18 mouse cellular contexts compared by ENCODE assay signal in the genomic region with DNA sequence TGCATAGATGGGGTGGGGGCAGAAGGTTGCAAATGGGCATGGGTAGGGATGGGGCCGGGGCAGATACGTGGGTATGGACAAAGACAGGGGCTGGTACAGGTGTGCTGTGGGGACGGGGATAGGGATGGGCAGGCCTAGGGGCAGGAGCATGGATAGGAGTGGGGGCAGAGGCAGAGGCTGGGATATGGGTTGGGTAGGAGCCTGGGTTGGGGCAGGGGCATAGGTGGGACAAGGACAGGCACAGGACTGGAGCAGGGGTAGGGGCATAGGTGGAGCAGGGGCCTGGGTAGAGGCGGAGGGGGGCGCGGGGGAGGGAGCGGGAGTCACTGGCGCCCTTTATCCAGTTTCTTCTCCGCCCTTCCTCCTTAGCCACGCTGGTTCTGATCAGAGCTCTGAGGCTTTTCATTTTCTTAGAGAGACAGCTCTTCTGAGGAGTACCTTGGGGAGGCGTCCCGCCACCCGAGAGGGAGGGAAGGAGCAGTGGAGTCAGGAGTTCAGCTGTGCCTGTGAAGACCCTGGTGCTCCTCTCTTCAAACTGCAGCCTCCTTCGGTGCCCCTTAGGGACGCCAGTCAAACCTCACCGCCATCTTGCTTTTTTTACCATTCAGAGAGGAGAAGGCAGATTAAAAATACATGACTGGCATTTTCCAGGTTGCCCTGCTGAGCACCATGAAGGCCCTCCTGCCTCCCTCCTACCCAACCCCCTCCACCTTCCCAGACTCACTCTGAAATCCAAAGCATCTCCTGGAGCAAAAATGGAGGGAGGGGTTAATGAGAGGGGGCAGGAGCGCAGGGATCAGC. TPM values are rescaled to one million over a fixed set of nuclear protein-coding genes. Genes with fewer than 3 reads are reported as not detected.
A peak's percentile ranks its signal among the peaks of the same experiment; 100 is the strongest.
DNase-seq lines count a peak whose midpoint lies in the region; ATAC-seq and TF ChIP-seq lines count a peak whose summit lies in the region.
"Had no signal": no experiment of that assay in that cellular context is flagged by ENCODE, and none has a peak within 500 bp of the region (broad histone marks: within the 10 kb centered on the region; RNA-seq: fewer than 3 reads in every experiment).

No protein-coding gene starts in this region.

- no peak for TF ChIP-seq CTCF in E14TG2a.4 (conservative IDR thresholded peaks at IDR 0.05; ENCODE audit: low read length)

- H3K27ac ChIP-seq in embryonic facial prominence, embryonic 11.5 days (replicated peaks; ENCODE audit: low read depth, low read length): peak overlapping the region; percentile 49
- peak overlapping the region; percentile 15; the same call in 1 of the 2 replicates for H3K27ac ChIP-seq in forebrain, embryonic 16.5 days (ENCODE audit: low read length)
- H3K27ac ChIP-seq in limb, embryonic 13.5 days: peak overlapping the region; percentile 55; the same call in 1 of the 2 replicates
- no peak overlapping the region for H3K27ac ChIP-seq in liver, embryonic 12.5 days
- H3K27ac ChIP-seq: heart, embryonic 13.5 days; liver, embryonic 15.5 days had no signal

- H3K27me3 ChIP-seq in E14TG2a.4 (ENCODE audit: insufficient read depth, low read length): peaks cover 19% of the 10 kb centered on the region
- no peaks in the 10 kb centered on the region for H3K27me3 ChIP-seq in embryonic facial prominence, embryonic 11.5 days (ENCODE audit: control insufficient read depth, insufficient read depth, low read length)
- 0 out of 2 replicates have a peak, but pooled peaks cover 2% of the 10 kb centered on the region for H3K27me3 ChIP-seq in forebrain, embryonic 16.5 days (replicated peaks; ENCODE audit: control insufficient read depth, insufficient read depth, low read length)
- H3K27me3 ChIP-seq in limb, embryonic 13.5 days: 0 out of 2 replicates have a peak, but pooled peaks cover 4% of the 10 kb centered on the region
- H3K27me3 ChIP-seq in liver, embryonic 12.5 days (replicated peaks): peaks cover 16% of the 10 kb centered on the region
- H3K27me3 ChIP-seq: liver, embryonic 15.5 days; Patski had no signal

- no peak overlapping the region for H3K9ac ChIP-seq in embryonic facial prominence, embryonic 11.5 days (replicated peaks; ENCODE audit: low read length)
- H3K9ac ChIP-seq in forebrain, embryonic 16.5 days (replicated peaks; ENCODE audit: low read depth, low read length): peak overlapping the region; percentile 39
- no peak overlapping the region for H3K9ac ChIP-seq in limb, embryonic 13.5 days
- no peak overlapping the region for H3K9ac ChIP-seq in liver, embryonic 12.5 days
- H3K9ac ChIP-seq: heart, embryonic 13.5 days; liver, embryonic 15.5 days had no signal

- no peak overlapping the region for H3K4me2 ChIP-seq in embryonic facial prominence, embryonic 11.5 days (ENCODE audit: low read depth, low read length)
- H3K4me2 ChIP-seq in forebrain, embryonic 16.5 days (ENCODE audit: low read length): no peak overlapping the region
- H3K4me2 ChIP-seq in limb, embryonic 13.5 days (replicated peaks): no peak overlapping the region
- H3K4me2 ChIP-seq in liver, embryonic 12.5 days: no peak overlapping the region
- H3K4me2 ChIP-seq: heart, embryonic 13.5 days; liver, embryonic 15.5 days had no signal

- peaks cover 13% of the 10 kb centered on the region for H3K9me3 ChIP-seq in E14TG2a.4 (ENCODE audit: low read length)
- H3K9me3 ChIP-seq in embryonic facial prominence, embryonic 11.5 days (replicated peaks; ENCODE audit: control insufficient read depth, low read length): no peaks in the 10 kb centered on the region
- peaks cover 6% of the 10 kb centered on the region for H3K9me3 ChIP-seq in forebrain, embryonic 16.5 days (ENCODE audit: control insufficient read depth, low read length)
- H3K9me3 ChIP-seq in limb, embryonic 13.5 days: peaks cover 8% of the 10 kb centered on the region; the same call in 1 of the 2 replicates
- H3K9me3 ChIP-seq in liver, embryonic 12.5 days (replicated peaks): no peaks in the 10 kb centered on the region
- H3K9me3 ChIP-seq: liver, embryonic 15.5 days had no signal

- H3K4me1 ChIP-seq in E14TG2a.4 (replicated peaks; ENCODE audit: low read depth, low read length): peaks cover 35% of the 10 kb centered on the region
- H3K4me1 ChIP-seq in embryonic facial prominence, embryonic 11.5 days (ENCODE audit: control insufficient read depth, insufficient read depth, low read length): no peaks in the 10 kb centered on the region; the same call in 1 of the 2 replicates
- peaks cover 15% of the 10 kb centered on the region for H3K4me1 ChIP-seq in forebrain, embryonic 16.5 days (replicated peaks; ENCODE audit: control insufficient read depth, insufficient read depth, low read length)
- H3K4me1 ChIP-seq in limb, embryonic 13.5 days: peaks cover 32% of the 10 kb centered on the region
- no peaks in the 10 kb centered on the region for H3K4me1 ChIP-seq in liver, embryonic 12.5 days
- H3K4me1 ChIP-seq: heart, embryonic 13.5 days; liver, embryonic 15.5 days had no signal

- DNase-seq in embryonic facial prominence, embryonic 11.5 days (ENCODE audit: low spot score): no peak
- DNase-seq in thymus, postnatal 10 days (ENCODE audit: low spot score in 2 of 2): no peak
- DNase-seq in adrenal gland, adult 8-10 months: no peak
- DNase-seq in thymus, postnatal 4 days: no peak
- DNase-seq: cerebellum, postnatal 25 days had no signal

- no peaks in the 10 kb centered on the region for H3K36me3 ChIP-seq in E14TG2a.4 (ENCODE audit: insufficient read depth, low read length)
- no peaks in the 10 kb centered on the region for H3K36me3 ChIP-seq in embryonic facial prominence, embryonic 11.5 days (replicated peaks; ENCODE audit: control insufficient read depth, insufficient read depth, low read depth, low read length)
- H3K36me3 ChIP-seq in forebrain, embryonic 16.5 days (ENCODE audit: control insufficient read depth, insufficient read depth): no peaks in the 10 kb centered on the region
- H3K36me3 ChIP-seq in limb, embryonic 13.5 days: no peaks in the 10 kb centered on the region
- H3K36me3 ChIP-seq in liver, embryonic 12.5 days: no peaks in the 10 kb centered on the region
- H3K36me3 ChIP-seq: heart, embryonic 13.5 days; liver, embryonic 15.5 days had no signal

- peak; percentile 58 for ATAC-seq in embryonic facial prominence, embryonic 11.5 days (replicated peaks; ENCODE audit: insufficient number of reproducible peaks, low FRiP score, low TSS enrichment, low read depth)
- peak; percentile 55; the same call in 1 of the 2 replicates for ATAC-seq in forebrain, embryonic 16.5 days
- peak; percentile 57; the same call in 1 of the 2 replicates for ATAC-seq in limb, embryonic 13.5 days (ENCODE audit: low FRiP score, low read depth)
- no peak; the same call in 1 of the 2 replicates for ATAC-seq in liver, embryonic 12.5 days
- ATAC-seq: Patski had no signal

- peak overlapping the region; percentile 65 for H3K4me3 ChIP-seq in E14TG2a.4 (replicated peaks; ENCODE audit: low read length)
- H3K4me3 ChIP-seq in embryonic facial prominence, embryonic 11.5 days (ENCODE audit: low read depth, low read length): no peak overlapping the region
- no peak overlapping the region for H3K4me3 ChIP-seq in forebrain, embryonic 16.5 days (replicated peaks; ENCODE audit: low read length)
- no peak overlapping the region for H3K4me3 ChIP-seq in limb, embryonic 13.5 days
- no peak overlapping the region for H3K4me3 ChIP-seq in liver, embryonic 12.5 days
- H3K4me3 ChIP-seq: heart, embryonic 13.5 days; liver, embryonic 15.5 days had no signal

- 55% methylated on average over 17 of the region's 17 CpGs for WGBS in embryonic facial prominence, embryonic 11.5 days
- 23% methylated on average over 15 of the region's 17 CpGs for WGBS in forebrain, embryonic 16.5 days
- 69% methylated on average over 17 of the region's 17 CpGs for WGBS in limb, embryonic 13.5 days
- WGBS in liver, embryonic 12.5 days (ENCODE audit: insufficient replicate concordance): 70% methylated on average over 17 of the region's 17 CpGs

RNA-seq across cellular contexts. Expression of gene Gm11733, which starts 7.4 kb away (rescaled TPM):
- 0.17 and 0.18 TPM in 2 replicates for polyA plus RNA-seq in embryonic facial prominence, embryonic 11.5 days (2014; fragmentation: Nextera tagmentation; extraction: Ambion mirVana)
- 0.14 TPM in 1 of 2 replicates, not detected in the other for polyA plus RNA-seq in forebrain, embryonic 16.5 days (2015; fragmentation: Nextera tagmentation; extraction: Ambion mirVana)
- not detected in 2 replicates for polyA plus RNA-seq in limb, embryonic 13.5 days (2015; fragmentation: Nextera tagmentation; extraction: Ambion mirVana)
- polyA plus RNA-seq in liver, embryonic 12.5 days (2016; fragmentation: Nextera tagmentation; extraction: Ambion mirVana): not detected in 2 replicates
- total RNA-seq in adrenal gland, adult 8-10 months (2022): not detected
- total RNA-seq: adrenal gland, adult 18-20 months; gastrocnemius, adult 8-10 months had no signal
- polyA plus RNA-seq: C2C12; heart, embryonic 13.5 days; large intestine, adult 2 months; liver, embryonic 15.5 days; small intestine, adult 2 months; stomach, embryonic 16.5 days had no signal
